Mouse (Mus musculus) embryo, embryonic 10 days (tissue): ENCODE results near the gene Txnrd2.

Experiments
- DNase-seq: peaks from one replicate; pipeline ENCODE4 v3.0.0-alpha.2; 2015; ENCODE audit warnings: low spot score

Gene Txnrd2

DNA sequence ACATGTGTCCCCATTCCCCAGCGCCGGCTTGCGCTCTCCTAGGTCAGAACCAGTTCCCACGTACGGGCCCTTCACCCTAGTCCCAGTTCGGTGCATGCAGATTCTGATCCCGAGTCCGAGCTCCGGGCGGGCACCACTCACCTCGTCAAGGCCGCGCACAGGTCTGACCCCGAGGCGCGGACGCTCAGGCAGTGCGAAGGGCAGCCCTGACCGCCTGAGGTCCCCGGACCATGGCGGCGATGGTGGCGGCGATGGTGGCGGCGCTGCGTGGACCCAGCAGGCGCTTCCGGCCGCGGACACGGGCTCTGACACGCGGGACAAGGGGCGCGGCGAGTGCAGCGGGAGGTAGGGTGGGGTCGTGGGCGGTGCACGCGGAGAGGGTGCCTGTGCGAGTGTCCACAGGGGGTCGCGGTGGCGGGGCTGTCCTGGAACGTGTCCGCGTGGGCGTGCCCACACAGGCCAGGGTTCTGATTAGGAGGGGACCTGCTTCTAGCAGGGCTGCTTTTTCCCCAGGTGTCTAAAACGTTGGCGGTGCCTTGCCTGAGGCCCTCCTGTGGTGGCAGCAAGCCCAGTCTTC lies at the start of gene Txnrd2:
Txnrd2 (plus strand) TSS at position 170 of the 577 bp plus-strand sequence.
- peak; percentile 84 for DNase-seq

- peak; percentile 56 for DNase-seq
Observed at GRCm38 (mm10) chr16:18377203-18377602, 49.0 kb upstream of the Txnrd2 start.

GRCm38 (mm10) chr16:18378489-18378888 lies 47.7 kb upstream of the Txnrd2 start:
- DNase-seq = no peak

GRCm38 (mm10) chr16:18379338-18380001 lies 46.7 kb upstream of the Txnrd2 start:
- DNase-seq = no peak

DNA sequence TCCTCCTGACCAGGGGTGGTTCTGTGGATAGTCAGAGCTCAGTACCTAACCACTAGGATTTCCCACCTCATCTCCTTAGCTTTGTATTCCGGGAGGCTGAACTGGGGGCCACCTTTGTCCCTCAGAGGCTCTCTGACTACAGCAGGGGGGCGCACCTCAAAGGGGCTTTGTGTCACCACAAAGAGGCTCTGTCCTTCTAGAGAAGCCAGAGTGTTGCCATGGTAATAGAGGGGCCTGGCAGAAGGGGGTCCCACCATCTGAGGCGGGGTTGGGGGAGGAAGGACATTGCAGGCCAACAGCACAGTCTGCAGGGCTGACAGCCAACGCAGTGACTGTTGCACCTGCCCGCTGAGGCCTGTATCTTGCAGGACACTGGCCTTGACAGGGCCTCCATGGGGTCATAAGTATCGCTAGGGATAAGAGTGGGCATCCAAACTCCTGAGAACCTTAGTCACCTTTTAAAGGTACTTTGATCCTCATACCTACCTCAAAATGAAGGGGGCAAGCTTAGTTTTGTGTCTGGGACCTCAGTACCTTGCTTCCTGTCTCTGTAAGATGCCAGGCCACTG lies 45.6 kb upstream of the Txnrd2 start:
- DNase-seq = peak; percentile 85

DNA sequence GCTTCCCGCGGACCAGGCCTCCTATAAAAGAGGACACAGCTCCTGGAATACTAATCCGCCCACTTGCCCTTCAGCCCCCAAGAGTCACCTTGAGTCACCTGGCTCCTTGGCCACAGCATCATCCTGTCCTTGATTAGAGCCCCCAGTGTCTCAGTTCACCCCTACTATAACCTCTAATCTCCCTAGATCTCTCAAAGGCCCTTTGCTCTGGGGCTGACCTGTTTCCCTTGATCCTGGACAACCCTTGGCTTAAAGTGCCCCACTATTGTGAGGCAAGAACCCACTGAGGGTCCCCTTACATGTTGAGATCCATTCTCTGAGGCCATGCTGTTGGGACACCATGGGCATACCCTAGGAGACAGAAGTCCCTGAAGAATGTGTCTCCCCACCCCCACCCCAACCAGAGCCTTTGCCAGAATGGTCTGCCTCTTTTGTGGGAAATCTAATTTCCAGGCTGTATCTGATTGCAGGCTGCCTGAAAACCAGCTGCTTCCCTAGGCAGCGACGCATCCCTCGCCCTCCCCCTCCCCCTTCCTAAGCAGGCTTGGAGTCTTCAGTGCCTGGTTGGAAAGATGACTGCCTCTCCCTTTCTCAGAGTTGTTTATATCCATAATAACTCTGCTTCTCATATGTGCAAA lies 44.4 kb upstream of the Txnrd2 start:
- DNase-seq = peak; percentile 69

DNA sequence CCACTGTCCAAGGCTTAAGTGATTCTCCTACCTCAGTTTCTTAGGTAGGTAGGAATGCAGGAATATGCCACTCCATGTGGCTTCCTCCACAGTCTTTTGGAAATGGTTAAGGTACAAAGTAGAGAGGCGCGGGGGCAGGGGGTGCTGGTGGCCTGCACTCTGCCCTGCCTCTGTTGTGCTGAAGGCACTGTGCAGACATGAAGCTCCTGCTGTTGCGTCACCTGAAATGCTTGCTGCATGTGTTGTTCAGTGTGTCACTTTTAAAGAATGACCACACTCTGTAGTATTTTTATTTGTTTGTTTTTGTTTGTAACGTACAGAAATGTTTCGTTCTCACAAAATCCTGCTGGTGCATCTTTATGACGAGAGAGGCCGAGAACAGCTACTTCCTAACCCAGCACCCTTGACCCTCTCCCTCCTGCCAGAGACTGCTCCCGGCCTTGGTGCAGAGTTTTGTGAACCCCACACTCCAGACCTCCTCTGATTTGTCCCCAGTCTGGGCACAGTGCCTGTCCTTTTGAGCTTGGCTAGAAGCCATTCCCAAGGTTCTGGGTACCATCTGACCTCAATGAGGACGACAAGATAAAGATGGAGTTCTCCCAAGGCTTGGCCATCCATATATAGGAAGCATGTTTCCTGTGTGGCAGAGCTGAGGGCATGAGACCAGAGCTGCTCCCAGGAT lies 43.0 kb upstream of the Txnrd2 start:
- no peak for DNase-seq

DNA sequence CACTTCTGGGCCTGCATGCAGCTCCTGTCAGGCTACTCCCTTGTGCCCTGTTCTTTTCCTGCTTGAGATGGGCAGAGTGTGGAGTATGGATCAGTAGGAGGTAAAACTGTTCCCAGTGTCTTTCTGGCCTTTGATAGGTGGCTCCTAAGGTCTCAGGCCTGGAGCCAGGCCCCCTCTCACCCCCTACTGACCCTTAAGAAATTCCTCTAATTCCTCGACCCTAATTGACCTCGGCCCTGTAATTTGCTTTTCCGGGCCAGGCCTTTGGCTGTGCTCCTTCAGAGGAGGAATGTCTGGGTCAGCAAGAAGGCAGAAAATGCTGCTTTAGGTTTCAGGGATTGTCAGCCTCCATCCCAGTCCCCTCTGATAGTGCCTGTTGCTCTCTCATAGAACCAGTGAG lies 42.4 kb upstream of the Txnrd2 start:
- DNase-seq = peak; percentile 75

- no peak for DNase-seq
Observed at GRCm38 (mm10) chr16:18384211-18384610, 42.0 kb upstream of the Txnrd2 start.

DNA sequence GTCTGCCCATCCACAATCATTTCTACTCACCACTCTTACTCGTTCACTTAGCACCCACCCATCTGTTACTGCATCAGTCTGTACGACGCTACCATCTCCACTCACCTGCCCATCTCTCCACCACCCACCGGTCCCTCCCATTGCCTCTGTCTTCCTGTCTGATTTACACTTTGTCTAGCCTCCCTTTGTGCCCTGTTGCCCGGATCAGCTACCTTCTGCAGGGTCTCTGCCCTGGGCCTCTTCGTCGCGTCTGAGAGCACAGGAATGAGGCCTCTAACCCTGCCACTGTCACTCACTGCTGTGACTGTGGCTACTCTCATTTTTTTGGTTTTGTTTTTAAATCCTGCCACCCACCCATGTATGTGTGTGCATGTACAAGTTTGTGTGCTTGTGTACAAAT lies 41.5 kb upstream of the Txnrd2 start:
- DNase-seq = no peak

DNA sequence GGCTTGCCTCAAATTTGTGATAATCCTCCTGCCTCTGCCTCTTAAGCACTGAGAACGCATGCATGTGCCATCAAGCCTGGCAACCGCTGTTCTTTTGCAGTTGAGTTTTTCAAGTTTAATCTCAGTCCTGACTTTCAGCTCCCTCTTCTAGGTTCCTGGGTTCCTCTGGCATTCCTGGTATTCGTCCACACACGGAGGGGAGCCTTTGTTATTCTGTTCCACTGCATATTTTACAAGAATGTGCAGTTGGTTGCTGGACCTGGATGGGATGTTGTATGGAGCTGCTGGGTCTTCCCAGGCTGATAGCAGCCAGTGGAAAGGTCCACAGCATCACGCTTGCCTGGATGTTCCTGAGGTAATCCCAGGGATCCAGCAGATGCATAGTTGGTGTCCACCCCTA lies 40.8 kb upstream of the Txnrd2 start:
- no peak for DNase-seq

GRCm38 (mm10) chr16:18386451-18386850 lies 39.7 kb upstream of the Txnrd2 start:
- DNase-seq = no peak

DNA sequence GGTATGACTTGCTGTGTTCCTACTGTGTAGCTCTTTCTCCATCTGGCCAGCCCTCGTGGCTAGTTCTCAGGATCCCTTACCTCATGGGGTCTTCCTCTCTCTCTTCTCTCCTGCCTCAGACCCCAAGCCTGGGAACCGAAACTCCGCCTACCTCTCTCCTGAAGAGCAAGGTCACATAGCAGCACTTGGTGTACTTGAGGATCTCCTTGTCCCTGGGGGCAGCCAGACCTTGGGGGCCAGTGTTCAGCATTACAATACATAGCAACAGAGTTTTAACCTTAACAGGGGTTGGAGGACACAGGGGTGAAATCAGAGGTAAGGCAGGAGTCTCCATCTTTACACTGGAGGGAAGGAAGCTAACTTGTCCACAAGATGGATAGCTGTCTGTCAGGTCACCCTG lies 39.2 kb upstream of the Txnrd2 start:
- DNase-seq = no peak

DNA sequence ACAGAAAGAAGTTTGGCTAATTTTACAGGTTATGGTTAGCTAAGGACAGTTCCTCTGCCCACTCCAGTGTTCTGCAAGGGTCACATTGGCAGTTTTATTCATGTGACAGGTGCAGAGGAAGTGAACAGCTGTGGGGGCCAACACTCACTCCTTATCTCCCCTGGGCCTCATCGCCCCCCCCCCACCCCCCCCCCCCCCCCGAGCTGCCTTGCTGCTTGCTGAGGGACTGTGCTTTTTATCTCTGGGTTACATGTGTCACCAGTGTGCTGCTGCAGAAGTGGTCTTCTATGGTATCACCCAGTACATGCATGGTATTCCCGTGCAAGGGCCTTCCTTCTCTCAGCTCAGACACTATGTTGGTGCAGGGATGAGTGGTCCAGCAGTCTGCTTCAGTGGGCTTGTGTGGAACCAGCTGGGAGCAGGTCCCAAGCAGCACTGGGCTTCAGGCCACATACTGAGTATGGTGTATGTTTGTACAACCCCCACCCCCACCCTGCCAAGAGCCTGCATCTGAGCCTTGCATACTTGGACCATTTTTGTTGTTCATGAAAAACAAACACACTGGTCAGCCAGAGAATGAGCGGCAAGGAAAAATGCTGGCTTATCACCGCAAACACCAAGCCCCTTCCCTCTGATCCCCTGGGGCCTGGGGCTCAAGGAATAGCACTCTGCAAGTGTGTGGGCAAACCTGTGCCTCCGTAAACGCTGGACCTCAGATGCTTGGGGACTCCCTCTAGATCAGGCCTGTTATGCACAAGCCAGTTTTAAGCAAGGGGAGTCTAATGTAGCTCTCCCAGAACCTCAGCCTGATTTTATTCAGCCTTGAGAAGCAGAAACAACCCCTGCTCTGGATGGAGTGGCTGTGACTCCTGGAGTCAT lies 38.2 kb upstream of the Txnrd2 start:
- no peak for DNase-seq

- no peak for DNase-seq
Observed at GRCm38 (mm10) chr16:18388583-18389435, 37.4 kb upstream of the Txnrd2 start.

- no peak for DNase-seq
Observed at GRCm38 (mm10) chr16:18390399-18390798, 35.8 kb upstream of the Txnrd2 start.

- DNase-seq = no peak
Observed at GRCm38 (mm10) chr16:18391127-18391526, 35.1 kb upstream of the Txnrd2 start.

DNA sequence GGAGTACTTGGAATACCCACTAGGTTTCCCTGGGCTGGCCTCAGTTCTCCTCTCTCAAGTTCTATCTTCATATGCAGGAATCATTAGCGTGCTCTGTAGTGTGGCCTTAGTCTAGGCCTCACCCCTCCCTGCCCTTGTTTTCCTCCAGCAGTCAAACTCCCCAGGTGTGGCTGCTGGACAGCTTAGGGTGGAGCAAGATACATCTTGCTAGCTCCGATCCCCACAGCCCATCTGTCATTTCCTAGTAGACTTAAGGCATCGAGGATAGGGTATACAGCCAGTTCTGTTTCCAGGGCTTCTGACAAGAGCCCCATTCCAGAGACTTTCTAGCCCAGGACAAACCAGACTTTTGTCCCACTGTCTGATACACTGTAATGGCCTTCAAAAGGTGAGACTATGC lies 34.5 kb upstream of the Txnrd2 start:
- DNase-seq = no peak

- DNase-seq = peak; percentile 89
Observed at GRCm38 (mm10) chr16:18392469-18393426, 33.4 kb upstream of the Txnrd2 start.
